Mouse (Mus musculus) forebrain, postnatal 0 days (tissue): ENCODE measurements around the gene Deaf1. TPM values are rescaled to one million over a fixed set of nuclear protein-coding genes. Genes with fewer than 3 reads are reported as not detected.

Experiments
- ATAC-seq: fragments of 200-750 bp; cut with Nextera tagmentation; 2 replicates; pipeline ENCODE4 v1.8.0; 2017; ENCODE audit warnings: mild to moderate bottlenecking, moderate library complexity
- DNase-seq: peaks from one replicate; pipeline ENCODE4 v3.0.0-alpha.2; 2015
- H3K27ac ChIP-seq: fragments of 300-500 bp; sonication (generic); 2 replicates; pipeline ENCODE4 v1.5.1; 2014; ENCODE audit warnings: low read depth, mild to moderate bottlenecking, antibody characterized with exemption, low read length, moderate library complexity, mixed read lengths
- H3K27me3 ChIP-seq: fragments of 300-500 bp; sonication (generic); 2 replicates; pipeline ENCODE4 v1.6.1; 2014; ENCODE audit warnings: mild to moderate bottlenecking, low read length, mixed read lengths; ENCODE audit not compliant: insufficient read depth
- H3K36me3 ChIP-seq: fragments of 300-500 bp; sonication (generic); 2 replicates; pipeline ENCODE4 v1.6.1; 2014; ENCODE audit warnings: mild to moderate bottlenecking, moderate library complexity; ENCODE audit not compliant: insufficient read depth
- H3K4me1 ChIP-seq: fragments of 300-500 bp; sonication (generic); 2 replicates; pipeline ENCODE4 v1.6.1; 2014; ENCODE audit warnings: antibody characterized with exemption; ENCODE audit not compliant: insufficient read depth
- H3K4me2 ChIP-seq: fragments of 300-500 bp; sonication (generic); 2 replicates; pipeline ENCODE4 v1.6.1; 2014; ENCODE audit warnings: low read depth, mild to moderate bottlenecking, moderate library complexity
- H3K4me3 ChIP-seq: fragments of 300-500 bp; sonication (generic); 2 replicates; pipeline ENCODE4 v1.5.1; 2014; ENCODE audit warnings: low read depth, low read length, mixed read lengths
- H3K9ac ChIP-seq: fragments of 300-500 bp; sonication (generic); 2 replicates; pipeline ENCODE4 v1.6.1; 2014; ENCODE audit warnings: mild to moderate bottlenecking
- H3K9me3 ChIP-seq: fragments of 300-500 bp; sonication (generic); 2 replicates; pipeline ENCODE4 v1.6.1; 2016; ENCODE audit warnings: low read length
- CTCF ChIP-seq: sonication (generic); IDR thresholded peaks from 2 replicates; pipeline ENCODE4 v1.5.1; 2016; ENCODE audit warnings: antibody characterized with exemption, control low read depth, low read depth
- WGBS: fragments of 180-500 bp; shearing (Covaris S2); extraction: QIAGEN DNeasy Blood & Tissue Kit; methylation state at CpG from one replicate; pipeline ENCODE4 v1.1.7; 2014; 5-methylcytosine and 5-hydroxymethylcytosine counted together
- polyA plus RNA-seq: library from polyadenylated mRNA; unstranded; fragments of >200 nt; fragmentation: Nextera tagmentation; extraction: Ambion mirVana; gene quantifications from 2 replicates; pipeline ENCODE4 v1.2.1, GENCODE M21; 2015
- total RNA-seq: library from RNA; depleted of rRNA; stranded (reverse); fragments of >200 nt; gene quantifications from 2 replicates; pipeline ENCODE4 v1.2.3, GENCODE M21; 2014

Gene Deaf1
- total and polyA plus RNA-seq, 2 experiments from 2014 or later, result 238 to 282 TPM

- H3K4me1 ChIP-seq, result no peaks in the 10 kb centered on the region
- no peak for TF ChIP-seq CTCF
- ATAC-seq (no peak), DNase-seq (no peak)
- 40% methylated on average over 20 of the region's 20 CpGs for WGBS
- H3K4me2 ChIP-seq, result no peak overlapping the region
- H3K27me3 ChIP-seq, result no peaks in the 10 kb centered on the region
- 0 out of 2 replicates have a peak, but pooled peaks cover 6% of the 10 kb centered on the region for H3K36me3 ChIP-seq
- H3K27ac ChIP-seq, result no peak overlapping the region
- H3K9me3 ChIP-seq, result no peaks in the 10 kb centered on the region
- H3K4me3 ChIP-seq, result no peak overlapping the region
- H3K9ac ChIP-seq, result no peak overlapping the region
Observed at GRCm38 (mm10) chr7:141339215-141339920, 11.9 kb upstream of the Deaf1 start.

DNA sequence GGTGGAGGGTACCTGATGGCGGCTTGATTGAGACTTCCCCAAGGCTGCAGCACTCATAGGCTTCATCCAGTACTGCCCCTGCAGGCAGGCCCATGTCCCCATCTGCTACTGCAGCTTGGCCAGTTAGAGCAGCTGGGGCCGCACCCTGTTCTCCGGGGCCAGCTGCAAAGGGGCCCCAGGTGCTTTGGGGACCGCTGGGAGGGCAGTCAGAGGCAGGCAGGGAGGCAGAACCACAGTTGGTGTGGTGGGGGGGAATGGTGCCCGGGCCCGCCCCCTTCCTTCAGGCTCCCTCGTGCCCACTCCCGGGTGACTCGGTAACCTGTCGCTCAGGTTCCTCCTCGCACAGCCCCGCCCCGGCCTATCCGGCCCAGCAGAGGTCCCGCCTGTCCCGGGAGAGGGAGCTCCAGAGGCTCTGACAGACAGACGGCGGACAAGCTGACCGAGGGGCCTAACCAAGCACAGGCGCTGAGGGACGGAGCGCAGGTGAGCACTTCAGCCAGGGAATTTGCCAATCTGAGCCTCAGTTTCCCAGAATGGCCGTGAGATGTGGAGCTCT lies 11.2 kb upstream of the Deaf1 start, which contains the start of gene Eps8l2:
TSS of gene Eps8l2 (plus strand) at position 305 of the 556 bp plus-strand sequence.
- Histone ChIP-seq H3K4me2 (no peak within 1 kb of the TSS), H3K36me3 (0 out of 2 replicates have a peak, but pooled peaks cover 10% of the 10 kb centered on the region), H3K4me3 (no peak within 1 kb of the TSS), H3K9ac (no peak within 1 kb of the TSS), H3K27ac (no peak within 1 kb of the TSS), H3K9me3 (no peaks in the 10 kb centered on the region), H3K4me1 (no peaks in the 10 kb centered on the region), H3K27me3 (no peaks in the 10 kb centered on the region)
- WGBS, result 10% methylated on average over 23 of the region's 23 CpGs
- no peak for ATAC-seq
- DNase-seq, result no peak
- TF ChIP-seq CTCF, result no peak

DNA sequence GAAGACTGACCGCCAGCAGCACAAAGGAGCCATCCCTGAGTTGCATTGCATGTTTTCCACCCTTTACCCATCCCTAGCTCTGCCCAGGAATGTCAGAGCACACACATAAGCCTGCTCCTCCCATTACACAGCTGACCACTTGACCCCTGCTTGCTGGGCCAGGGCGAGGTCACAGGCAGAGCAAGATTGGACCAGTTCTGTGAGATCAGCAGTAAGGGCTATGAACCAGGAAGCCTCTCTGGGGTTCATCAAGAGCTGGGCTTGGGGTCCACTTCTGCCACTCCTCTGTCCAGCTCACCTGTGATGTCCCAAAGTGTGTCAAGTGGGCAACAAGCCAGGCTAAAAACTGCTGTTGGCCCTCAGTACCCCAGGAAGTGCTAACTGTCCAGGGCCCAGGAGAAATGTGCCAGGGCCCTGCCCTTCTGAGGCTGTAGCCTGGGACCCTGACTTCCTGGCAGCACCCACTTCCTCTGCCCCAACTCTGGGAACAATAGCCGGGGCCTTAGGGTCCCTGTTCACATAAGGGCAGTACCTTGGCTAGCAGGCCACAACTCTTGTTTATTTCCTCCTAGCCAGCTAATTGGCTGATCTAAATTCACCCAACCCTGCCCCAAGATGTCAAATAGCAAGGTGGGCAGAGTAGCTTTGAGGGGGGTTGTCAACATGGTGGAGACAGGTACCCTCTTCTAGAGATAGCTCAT lies 10.4 kb upstream of the Deaf1 start:
- no peak overlapping the region for H3K9ac ChIP-seq
- H3K9me3 ChIP-seq, result no peaks in the 10 kb centered on the region
- H3K27ac ChIP-seq, result no peak overlapping the region
- no peak for ATAC-seq
- no peak for TF ChIP-seq CTCF
- WGBS, result 85% methylated on average over 3 of the region's 3 CpGs
- no peaks in the 10 kb centered on the region for H3K27me3 ChIP-seq
- DNase-seq, result no peak
- H3K4me2 ChIP-seq, result no peak overlapping the region
- H3K4me3 ChIP-seq, result no peak overlapping the region
- peaks cover 17% of the 10 kb centered on the region for H3K36me3 ChIP-seq
- no peaks in the 10 kb centered on the region for H3K4me1 ChIP-seq

GRCm38 (mm10) chr7:141336296-141336695 lies 8.8 kb upstream of the Deaf1 start:
- no peak for DNase-seq
- H3K4me1 ChIP-seq, result no peaks in the 10 kb centered on the region
- peaks cover 18% of the 10 kb centered on the region for H3K36me3 ChIP-seq
- TF ChIP-seq CTCF, result no peak
- H3K27me3 ChIP-seq, result no peaks in the 10 kb centered on the region
- H3K4me3 ChIP-seq, result no peak overlapping the region
- no peak overlapping the region for H3K27ac ChIP-seq
- H3K9me3 ChIP-seq, result no peaks in the 10 kb centered on the region
- no peak overlapping the region for H3K9ac ChIP-seq
- H3K4me2 ChIP-seq, result no peak overlapping the region
- no peak for ATAC-seq
- 86% methylated on average over 3 of the region's 3 CpGs for WGBS

DNA sequence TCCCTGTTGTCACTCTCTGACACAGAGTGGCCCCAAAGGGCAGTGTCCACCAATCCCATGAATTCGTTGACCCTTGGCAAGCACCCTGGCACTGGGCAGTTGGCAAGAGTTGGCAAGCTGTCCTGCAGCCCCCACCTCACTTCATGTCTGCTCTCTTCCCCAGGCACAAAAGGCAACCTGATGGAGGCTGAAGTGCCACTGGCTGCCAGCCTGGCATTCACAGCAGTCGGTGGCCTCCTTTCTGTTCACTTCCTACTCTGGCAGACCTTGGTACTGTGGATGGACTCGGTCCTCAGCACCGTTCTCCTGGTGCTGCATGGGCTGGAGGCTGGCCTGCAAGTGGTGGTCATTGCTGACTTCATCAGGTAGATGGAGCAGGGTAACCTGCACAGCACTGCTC lies 8.2 kb upstream of the Deaf1 start:
- no peak for DNase-seq

DNA sequence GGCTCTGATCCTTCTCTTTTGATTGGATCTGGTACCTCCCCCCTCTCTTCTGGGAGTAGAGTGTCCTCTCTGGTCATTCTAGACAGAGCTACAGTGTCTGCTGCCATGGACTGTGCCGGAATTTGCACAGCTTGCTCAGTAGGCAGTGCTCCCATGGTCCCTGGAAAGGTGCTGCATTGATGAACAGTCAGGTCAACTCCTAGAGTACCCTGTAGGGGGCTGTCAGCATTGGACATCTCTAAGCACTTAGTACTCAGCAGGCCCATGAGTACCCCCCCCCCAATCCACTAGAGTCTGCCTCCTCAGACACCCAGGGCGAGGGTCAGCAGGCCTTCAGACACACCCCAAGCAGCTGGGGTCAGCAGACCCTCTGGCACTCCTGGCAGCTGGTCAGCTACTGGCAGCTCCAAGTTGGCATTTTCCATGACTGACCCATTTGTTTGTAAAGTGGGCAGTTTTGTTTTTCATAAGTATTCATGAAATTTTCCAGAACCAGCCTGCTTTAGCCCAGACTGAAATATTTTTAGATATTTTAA lies 7.6 kb upstream of the Deaf1 start:
- Histone ChIP-seq H3K4me1 (no peaks in the 10 kb centered on the region), H3K4me3 (no peak overlapping the region), H3K36me3 (peaks cover 18% of the 10 kb centered on the region), H3K9ac (no peak overlapping the region), H3K9me3 (no peaks in the 10 kb centered on the region), H3K4me2 (no peak overlapping the region), H3K27ac (no peak overlapping the region), H3K27me3 (no peaks in the 10 kb centered on the region)
- TF ChIP-seq CTCF, result no peak
- ATAC-seq (no peak), DNase-seq (no peak)
- WGBS, result 76% methylated on average over 2 of the region's 2 CpGs

More for the DNA sequence above, 8.2 kb upstream of the Deaf1 start:
- Histone ChIP-seq H3K9me3 (no peaks in the 10 kb centered on the region), H3K4me2 (no peak overlapping the region), H3K27ac (no peak overlapping the region), H3K4me3 (no peak overlapping the region), H3K27me3 (no peaks in the 10 kb centered on the region), H3K9ac (no peak overlapping the region), H3K36me3 (peaks cover 18% of the 10 kb centered on the region), H3K4me1 (no peaks in the 10 kb centered on the region)
- WGBS, result 79% methylated on average over 4 of the region's 4 CpGs
- no peak for TF ChIP-seq CTCF
- peak; percentile 45; the same call in 1 of the 2 replicates for ATAC-seq
